Mouse (Mus musculus) kidney, adult 18-20 months (tissue): ENCODE data around the gene Dctn3.
A peak's percentile ranks its signal among the peaks of the same experiment; 100 is the strongest.
"Not testable (repeated sequence)": the region's sequence is repeated elsewhere in the genome, so short reads cannot be mapped to it uniquely, and the experiment has no call there.

Experiments
- DNase-seq: peaks from one replicate; pipeline ENCODE4 v3.0.0; 2021

Gene Dctn3

DNA sequence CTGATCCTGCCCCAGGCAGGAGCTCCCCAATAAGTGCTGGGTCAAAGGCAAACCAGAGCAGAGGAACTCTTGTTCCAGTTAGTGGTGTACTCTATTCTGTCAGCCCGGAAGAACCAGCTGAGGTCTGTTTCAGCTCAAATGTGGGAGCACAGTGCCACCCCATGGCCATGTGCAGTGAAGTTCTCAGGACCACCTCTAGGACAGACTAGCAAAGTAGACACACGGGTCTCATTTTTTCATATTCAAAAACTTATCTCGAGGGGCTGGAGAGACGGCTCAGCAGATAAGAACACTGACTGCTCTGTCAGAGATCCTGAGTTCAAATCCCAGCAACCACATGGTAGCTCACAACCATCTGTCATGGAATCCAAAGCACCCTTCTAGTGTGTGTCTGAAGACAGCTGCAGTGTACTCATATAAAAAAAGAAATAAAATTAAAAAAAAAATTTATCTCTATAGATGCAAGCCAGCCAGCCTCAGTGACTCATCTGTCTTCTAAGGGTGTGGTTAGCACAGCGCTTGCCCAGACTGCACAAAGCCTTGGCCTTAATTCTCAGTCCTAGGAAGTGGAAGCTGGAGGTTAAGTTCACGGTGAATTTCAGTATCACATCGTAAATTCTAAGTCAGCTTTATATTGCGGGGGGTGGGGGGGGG is 14.8 kb upstream of the Dctn3 start:
- peak; percentile 80 for DNase-seq

DNA sequence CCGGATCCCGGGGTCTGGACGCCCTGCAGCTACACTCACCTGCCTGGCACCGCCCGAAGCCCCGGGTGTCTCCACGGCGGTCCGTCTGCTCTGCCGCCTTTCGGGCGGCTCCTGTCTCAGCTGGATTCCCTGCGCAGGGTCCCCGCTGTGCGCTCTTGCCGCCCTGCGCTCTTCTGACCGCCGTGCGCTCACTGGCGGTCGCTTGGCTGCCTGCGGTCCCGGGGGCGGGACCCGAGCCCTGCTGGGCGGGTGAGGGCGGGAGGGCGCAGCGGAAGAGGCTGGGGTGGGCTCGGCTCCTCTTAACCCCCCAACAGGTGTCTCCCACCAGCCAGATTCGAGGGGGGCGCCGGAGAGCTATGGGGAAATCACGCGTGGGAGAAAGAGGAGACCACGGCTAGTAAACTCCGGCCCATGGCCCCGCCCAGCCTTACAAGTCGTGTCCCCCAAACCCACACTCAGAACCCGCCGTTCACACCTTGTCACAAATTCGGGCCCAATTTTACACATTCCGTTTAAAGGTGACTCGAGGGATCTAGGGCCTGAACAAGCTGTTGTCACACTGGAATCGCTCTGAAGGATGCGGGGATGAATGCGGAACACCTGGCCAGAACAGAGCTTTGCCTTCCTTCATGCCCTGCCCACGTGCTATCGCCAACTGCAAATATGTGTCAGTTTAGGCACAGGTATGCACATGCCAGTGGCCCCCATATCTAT is 8.2 kb upstream of the Dctn3 start, which contains the start of gene Arid3c:
Gene Arid3c, minus strand, starts transcription at position 91 of the 714 bp plus-strand sequence.
- DNase-seq, result no peak

DNA sequence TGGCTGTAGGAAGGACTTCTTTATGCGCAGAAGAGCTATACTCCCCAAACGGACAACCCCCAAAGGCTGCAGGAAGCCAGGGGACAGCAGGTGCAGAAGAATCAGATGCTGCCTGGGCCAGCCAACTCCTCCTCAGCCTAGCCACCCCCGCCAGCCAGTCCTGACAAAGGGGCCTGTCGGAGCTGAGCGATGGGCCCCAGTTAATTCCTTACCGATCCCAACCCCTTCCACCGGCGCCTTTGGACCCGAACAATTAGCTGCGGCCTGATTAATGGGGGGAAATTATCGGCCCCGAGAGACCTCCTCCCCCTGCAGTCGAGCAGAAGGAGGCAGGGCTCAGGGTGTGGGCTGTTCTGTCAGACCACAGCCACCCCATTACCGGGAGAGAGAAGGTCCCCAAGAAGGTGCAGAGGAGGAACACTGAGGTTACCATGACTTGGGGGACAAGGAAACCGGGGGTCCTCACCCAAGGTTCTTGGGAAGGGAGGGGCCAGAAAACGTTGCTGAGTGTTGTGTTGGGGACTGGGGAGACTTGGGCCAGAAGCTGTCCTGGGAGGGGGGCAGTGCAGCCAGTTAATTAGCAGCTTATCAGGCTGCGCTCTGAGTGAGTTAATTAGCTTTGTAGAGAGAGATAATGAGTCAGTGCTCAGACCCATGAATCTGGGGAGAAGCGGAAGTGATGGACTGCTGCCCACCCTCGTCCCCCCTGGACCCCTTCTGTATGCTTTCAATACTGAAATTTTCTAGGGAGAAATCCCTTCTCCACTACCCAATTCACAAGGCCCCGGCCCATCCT is 4.1 kb upstream of the Dctn3 start:
- DNase-seq, result no peak

DNA sequence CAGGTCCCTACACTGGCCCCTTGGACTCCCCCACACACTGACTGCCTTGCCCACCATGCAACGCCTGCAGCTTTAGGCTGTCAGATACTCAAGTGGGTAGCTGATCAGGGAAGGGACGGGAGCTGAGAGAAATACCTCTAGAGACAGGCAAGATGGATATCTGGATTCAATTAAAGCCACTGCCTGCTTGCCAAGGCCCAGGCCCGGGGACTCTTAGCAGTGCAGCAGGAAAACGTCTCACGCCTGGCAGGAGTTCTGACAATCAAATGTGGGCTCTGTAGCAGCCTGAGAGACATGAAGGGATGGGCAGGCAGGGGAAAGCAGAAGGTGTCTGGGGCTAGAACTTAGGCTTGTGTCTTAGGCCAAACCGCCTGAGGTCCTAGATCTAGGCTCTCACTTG is 6.1 kb downstream of the Dctn3 start:
- DNase-seq, result no peak

DNA sequence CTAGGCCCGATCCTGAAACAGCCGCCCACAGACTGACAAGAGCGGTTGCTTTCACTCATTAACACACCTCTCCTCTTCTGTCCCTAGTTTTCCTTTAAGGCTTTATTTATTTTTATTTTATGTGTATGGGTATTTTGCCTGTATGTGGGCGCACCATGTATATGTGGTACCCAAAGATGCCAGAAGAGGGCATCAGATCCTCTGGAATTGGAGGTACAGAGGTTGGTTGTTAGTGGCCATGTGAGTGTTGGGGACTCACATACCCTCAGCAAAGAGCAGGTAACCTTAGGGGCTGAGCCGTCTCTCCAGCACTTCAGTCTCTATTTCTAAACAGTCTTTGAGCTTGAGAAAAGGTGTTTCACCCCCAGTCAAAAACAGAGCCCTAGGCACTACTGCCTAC is 7.4 kb downstream of the Dctn3 start:
- peak; percentile 57 for DNase-seq

DNA sequence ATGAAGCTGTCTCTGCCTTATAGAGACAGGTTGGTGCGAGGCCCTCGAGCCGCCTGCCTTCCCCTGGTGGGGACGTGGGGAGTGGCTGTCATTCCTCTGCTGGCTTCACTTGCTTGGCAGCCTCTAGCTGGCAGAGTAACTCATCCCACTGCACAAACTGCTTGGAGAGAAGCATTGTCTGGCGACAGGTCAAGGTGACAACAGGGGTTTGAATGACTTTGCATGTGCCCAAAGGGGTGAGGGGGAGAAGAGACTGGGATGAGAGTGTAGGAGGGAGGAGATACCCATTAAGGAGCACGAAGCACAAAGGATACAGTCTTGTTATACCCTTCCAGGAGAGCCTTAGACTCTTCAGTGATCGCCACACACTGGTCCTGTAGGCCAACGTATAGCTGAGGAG is 7.9 kb downstream of the Dctn3 start:
- no peak for DNase-seq

DNA sequence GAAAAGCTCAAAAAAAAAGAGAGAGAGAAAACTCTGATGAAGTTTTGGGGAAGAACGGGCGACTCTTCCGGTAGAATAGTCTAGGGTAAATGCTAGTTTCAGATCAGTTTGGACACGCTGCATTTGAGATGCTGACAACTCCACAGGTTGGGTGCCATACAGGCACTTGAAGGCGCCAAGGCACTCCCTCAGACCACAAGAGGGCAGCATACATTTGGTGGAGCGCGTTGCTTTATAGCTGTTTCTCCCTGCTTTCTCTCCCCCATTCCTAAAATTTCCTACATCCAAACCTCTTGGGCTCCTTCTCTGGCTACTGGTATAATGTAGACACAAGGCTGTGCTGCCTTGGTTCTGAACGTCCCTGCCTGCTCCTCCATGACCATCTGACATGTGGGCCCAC is 8.7 kb downstream of the Dctn3 start:
- DNase-seq, result peak; percentile 69

DNA sequence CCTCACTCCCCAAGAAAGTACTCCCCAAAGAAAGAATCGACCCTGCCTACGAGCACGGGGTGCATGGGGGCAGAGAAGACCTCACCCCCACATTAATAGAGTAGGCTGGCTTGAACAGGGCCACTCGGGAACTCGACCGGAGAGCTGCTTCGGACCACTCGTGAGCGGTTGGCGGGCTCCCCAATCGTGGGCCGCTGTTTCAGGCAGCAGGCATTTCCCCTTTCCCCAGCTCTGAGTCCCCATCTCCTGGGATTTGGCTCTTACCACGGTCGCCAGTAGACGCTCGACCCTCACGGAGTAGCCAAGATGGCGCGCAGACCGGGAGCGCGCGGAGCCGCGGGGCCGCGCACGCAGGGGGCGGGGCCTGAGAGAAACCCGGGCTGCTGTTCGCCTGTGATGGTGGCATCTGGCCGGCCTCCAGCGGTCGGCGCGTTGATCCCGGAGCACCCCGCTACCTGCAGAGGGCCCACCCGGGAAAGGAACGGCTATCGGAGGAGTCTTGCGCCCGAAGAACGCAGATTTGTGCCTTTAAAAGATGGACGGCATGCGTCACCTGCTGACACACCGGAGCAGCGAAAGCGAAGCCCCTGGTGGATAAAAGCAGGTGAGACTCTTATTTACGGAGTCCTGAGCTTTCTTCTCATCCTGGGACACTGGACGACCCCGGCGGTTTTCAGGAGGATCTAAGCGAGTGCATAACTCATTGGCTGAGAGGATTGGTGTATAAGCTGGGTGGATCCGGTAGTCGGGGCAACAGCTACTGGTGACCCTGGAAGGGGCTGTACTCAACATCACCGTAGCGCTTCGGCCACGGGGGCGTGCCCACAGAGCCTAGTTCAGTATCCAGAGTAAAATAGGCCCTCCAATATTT is 9.5 kb downstream of the Dctn3 start, which contains the start of gene Rpp25l:
Gene Rpp25l, minus strand, starts transcription at position 338 of the 871 bp plus-strand sequence.
- peak; percentile 92 for DNase-seq

DNA sequence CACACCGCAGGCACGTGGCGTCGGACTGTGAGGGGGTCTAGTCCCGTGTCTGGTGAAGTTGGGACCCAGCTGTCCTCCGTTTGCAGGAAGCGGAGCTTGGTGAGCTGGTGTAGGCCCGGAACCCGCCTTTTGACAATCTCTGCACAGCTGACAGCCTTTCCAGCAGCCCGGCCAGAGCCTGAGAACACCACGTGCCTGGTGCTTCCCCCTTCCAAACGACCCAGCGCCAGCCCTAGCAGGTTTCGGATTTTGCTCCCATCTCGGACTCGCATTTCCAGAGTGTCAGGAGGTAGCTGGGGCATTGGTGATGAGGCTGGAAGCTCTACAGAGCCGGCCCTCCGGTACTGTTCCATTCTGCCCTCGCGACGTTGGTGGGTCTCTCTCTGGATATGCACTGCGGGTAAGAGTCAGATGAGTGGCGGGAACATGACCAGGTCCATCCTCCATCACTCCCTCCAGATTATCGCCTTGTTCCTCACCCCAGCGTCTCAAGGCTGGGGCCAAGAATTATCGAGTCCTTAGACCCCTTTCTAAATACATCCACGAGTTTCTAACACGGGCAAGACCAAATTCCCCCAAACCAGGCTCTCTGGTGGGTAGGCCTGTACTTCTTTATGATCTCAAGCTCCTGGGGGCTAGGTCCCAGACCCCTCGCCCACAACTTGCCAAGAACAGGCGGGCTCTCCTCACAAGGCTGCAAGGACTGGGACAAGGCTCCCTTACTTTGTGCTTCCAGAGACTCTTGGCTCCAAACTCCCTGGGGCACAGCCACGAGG is 10.4 kb downstream of the Dctn3 start:
- peak; percentile 25 for DNase-seq

DNA sequence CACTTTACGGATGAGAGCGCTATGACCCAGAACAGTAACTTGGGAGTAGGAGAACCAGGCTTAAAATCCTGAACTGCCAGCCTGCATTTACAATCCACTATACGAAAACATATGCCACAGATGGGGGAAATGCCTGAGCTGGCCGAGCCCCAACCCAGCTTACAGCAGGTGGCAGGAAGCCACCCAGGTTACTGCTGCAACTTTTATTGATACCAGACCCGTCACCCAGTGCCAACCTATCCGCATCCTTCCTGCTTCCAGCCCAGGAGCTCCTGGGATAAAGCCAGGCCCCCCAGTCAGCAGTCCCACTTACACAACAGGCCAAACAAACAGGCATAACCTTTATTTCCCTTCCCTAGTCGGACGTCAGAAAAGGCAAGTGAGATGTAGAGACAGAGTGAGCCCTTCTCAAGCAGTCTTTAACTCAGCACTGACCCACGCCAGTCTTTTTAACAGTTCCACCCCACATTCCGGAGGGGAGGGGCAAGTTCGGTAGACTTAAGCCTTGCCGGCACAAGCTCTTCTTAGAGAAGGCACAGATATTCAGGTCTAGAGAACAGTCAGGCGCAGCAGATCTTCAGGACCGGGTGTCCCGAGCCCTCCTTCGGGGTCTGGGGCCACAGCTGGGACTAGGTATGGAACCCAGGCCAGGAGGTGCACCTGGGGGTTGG is 11.1 kb downstream of the Dctn3 start:
- DNase-seq, result no peak

DNA sequence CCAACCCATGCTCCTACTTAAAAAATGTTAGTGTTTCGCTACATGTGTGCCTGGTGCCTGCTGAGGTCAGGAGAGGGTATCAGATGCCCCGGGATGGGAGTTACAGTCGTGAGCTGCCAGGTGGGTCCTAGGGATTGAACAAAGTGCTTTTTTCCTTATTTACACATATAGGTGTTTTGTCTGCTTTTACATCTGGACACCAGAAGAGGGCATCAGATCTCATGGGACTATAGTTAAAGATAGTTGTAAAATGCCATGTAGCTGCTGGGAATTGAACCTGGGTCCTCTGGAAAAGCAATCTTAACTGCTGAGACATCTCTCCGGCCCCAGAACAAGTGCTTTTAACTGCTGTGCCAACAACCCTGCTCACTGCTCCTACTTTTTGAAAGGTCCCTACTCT is 12.7 kb downstream of the Dctn3 start:
- DNase-seq, result no peak

DNA sequence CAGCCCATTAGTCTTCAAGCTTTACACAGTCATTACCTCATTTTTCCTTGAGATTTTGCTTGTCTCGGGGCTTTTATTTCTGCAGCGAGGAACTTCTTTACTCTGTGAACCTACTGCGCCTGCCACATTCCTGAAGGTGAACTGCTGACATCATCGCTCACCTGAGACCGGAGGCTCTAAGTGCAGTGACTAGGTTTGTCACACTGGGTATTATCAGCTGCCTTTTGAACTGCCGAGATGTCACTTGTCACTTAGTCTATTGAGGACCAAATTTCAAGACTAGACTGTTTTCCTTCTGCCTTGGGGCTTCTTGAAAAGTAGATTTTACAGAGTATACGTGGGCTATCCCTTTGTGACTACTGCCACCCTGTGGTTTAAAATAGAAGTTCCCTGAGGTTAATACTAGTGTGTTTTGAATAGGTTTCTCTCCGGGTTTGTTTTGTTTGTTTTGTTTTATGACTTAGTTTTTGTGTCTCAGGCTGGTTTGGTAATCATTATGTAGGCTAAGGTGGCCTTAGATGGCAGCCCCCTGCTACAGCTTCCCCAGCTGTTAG is 14.7 kb downstream of the Dctn3 start:
- DNase-seq, result peak; percentile 50

DNA sequence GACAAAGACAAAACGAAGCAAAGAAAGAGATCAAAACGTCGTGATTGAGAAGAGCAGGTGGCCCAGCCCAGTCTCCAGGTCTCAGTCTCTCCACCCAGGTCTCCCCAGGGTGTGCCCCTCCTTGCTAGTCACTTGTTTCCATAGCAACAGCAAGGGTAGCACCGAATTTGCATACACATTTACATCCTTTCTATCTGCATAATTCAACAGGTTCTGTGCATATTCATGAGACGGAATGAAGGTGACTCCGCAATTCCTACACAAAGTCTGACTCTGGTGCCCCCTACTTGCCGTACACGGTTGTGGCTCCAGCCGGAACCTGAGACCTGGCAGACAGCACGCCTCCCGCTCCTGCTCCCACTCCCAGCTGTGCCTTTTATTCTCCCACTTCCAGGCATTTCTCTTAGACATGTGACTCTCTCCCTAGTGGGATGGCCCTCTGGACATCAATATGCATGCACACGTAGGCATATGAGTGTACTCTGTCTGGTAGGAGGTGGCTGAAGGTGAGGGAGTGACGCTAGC is 15.9 kb downstream of the Dctn3 start:
- peak; percentile 82 for DNase-seq

DNA sequence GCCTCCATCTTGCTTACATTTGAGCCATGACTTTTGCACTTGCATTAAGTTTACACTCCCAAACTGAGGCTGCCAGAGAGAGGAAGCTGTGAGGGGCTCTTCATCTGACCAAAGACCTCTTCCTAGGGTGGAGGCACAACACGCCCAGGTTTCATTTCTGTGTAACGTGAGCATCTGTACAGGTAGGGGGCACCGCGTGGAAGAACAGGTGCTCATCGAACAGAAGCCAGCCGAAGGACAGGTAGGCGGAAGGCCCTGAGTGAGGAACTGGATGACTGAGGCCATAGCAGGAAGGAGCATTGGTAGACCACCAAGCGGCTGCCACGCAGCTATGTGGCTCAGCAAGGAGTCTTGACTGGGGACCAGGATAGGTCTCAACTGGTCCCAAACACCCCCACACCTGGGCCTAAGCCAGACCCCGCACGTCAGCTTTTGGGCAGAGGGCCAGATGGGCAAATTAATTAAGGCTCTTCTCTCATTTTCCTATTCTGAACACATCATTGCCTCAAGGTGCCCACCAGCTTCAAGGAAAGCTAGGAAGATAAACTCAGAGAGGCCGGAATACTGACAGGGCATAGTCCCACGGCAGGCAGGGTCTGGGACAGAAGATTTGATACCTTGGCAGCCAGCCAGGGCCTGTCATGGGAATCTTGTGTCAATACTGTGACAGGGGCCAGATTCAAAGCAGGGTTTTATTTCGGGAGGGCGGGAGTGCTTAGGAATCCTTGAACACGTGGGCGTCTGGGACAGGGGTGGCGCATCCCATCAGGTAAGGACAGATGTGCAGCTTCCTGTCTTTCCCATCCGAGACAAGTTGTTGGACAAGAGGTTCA is 16.8 kb downstream of the Dctn3 start:
- DNase-seq, result no peak

DNA sequence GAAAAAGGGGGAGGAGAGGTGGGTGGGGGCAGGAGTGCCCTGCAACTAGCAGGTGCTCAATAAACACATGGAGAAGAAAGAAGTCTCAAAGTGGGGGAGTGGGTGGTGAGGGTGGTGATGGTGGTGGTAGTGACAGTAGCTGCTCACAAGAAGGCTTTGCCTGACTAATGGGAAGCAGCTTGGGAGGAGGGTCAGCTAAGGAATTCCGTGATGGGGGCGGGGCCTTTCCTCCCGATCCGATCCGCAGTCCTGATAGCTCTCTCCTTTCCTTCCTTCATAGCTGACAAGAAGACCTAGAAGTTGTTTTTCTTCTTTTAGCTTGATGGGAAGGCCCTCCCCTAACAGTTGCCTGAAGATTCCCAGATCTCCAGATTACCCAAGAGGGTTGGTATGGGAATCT is 18.3 kb downstream of the Dctn3 start:
- DNase-seq, result peak; percentile 24

DNA sequence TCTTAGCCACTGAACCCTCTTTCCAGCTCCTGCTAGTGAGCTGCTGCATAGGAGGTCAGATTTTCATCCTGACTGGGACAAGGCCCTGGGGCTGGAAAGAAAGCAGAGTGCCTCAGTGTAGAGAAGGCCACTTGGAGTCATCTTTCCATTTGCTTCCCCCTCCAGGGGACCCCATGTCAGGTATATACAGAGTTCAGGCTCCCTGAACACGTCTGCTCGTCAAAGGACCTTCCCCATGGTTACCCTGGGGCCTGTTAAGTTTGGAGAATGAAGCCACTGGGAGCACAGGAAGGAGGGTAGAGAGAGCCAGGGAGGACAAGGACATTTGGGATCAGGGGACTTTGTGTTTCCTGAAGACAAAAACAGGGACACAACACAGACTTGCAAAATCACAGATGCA is 20.7 kb downstream of the Dctn3 start:
- DNase-seq, result not testable (repeated sequence)

DNA sequence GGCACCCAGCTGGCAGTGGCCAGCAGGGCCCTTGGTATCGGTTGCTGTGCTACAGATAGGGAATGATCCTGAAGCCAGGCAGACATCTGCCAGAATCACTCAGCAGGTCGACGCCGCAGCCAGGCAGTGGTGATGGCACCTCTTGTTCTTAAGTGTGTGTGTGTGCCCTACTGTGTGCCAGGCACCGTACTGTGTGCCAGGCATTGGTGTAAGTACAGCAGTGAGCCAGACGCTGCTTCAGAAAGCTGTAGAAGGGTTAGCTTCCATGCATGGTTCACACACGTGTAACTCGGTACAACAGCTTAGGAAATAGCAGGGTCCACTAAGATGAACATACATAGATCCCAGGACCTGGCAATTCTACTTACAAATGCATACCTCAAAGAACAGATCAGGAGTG is 22.7 kb downstream of the Dctn3 start:
- DNase-seq, result not testable (repeated sequence)

DNA sequence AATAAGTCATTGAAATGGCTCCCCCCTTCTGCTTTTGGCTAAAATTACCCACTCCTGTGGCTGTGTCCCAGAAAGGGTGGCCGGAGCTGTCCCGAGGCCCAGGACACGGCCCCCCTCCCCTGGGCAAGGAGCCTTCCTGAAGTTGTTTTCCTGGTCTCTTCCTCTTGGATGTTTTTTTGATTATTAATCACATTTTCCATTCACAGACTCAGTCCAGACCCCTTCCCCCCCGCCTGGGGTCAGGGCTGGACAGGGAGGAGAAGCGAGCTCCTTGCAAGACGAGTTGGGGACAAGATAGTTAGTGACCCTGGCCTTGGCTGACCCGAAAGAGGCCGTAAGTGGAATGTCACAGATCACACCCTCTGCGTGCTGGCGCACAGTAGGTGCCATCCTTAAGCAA is 23.2 kb downstream of the Dctn3 start, which contains the start of gene Il11ra1:
Gene Il11ra1, plus strand, starts transcription at position 207 of the 400 bp plus-strand sequence.
- not testable (repeated sequence) for DNase-seq

DNA sequence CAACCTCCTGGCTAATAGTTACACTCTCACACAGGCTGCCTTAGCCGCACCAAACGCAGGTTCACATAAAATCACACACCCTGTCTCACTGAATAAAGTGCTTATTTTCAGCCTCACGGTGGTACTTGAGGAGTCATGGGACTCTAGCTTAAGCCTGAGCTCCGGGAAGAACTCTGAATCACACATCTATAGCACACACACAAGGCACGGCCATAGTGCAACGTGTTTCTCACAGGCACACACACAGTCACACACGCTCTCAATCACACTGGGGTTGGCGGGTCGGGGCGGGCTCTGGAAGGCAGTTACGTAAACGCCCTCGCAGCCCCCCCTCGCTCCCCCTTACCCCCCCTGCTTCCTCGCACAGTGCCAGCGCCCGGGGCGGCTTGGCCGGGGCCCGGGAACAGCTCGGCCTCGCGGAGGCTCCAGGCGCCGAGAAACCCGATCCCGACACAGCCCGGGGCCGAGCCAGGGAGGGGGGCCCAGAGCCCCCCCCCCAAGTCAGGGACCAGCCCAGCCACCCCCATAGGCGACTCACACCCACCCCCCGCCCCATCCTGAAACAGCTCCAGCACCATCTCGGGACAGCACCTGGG is 24.5 kb downstream of the Dctn3 start:
- DNase-seq, result peak; percentile 62
